Mouse (Mus musculus) lung, embryonic 14.5 days (tissue): ENCODE results near the gene Ccdc170. TPM values are rescaled to one million over a fixed set of nuclear protein-coding genes. Genes with fewer than 3 reads are reported as not detected.
"Not testable (repeated sequence)": the region's sequence is repeated elsewhere in the genome, so short reads cannot be mapped to it uniquely, and the experiment has no call there.

Experiments used
- ATAC-seq: fragments of 200-750 bp; cut with Nextera tagmentation; 2 replicates; pipeline ENCODE4 v1.8.0; 2017; ENCODE audit warnings: mild to moderate bottlenecking, moderate TSS enrichment, moderate library complexity; ENCODE audit not compliant: insufficient read depth
- DNase-seq: peaks from one replicate; pipeline ENCODE4 v3.0.0-alpha.2; 2015
- H3K27ac ChIP-seq: fragments of 300-500 bp; sonication (generic); 2 replicates; pipeline ENCODE4 v1.5.1; 2014; ENCODE audit warnings: low read depth, mild to moderate bottlenecking, moderate library complexity
- H3K27me3 ChIP-seq: fragments of 300-500 bp; sonication (generic); 2 replicates; pipeline ENCODE4 v1.6.1; 2014; ENCODE audit warnings: low read length, control low read depth; ENCODE audit not compliant: insufficient read depth
- H3K36me3 ChIP-seq: fragments of 300-500 bp; sonication (generic); 2 replicates; pipeline ENCODE4 v1.6.1; 2014; ENCODE audit warnings: control low read depth; ENCODE audit not compliant: insufficient read depth
- H3K4me1 ChIP-seq: fragments of 300-500 bp; sonication (generic); 2 replicates; pipeline ENCODE4 v1.6.1; 2014; ENCODE audit warnings: antibody characterized with exemption, control low read depth; ENCODE audit not compliant: insufficient read depth
- H3K4me2 ChIP-seq: fragments of 300-500 bp; sonication (generic); 2 replicates; pipeline ENCODE4 v1.6.1; 2014; ENCODE audit warnings: mild to moderate bottlenecking
- H3K4me3 ChIP-seq: fragments of 300-500 bp; sonication (generic); 2 replicates; pipeline ENCODE4 v1.5.1; 2014; ENCODE audit warnings: low read depth, low read length
- H3K9ac ChIP-seq: fragments of 300-500 bp; sonication (generic); 2 replicates; pipeline ENCODE4 v1.6.1; 2014
- H3K9me3 ChIP-seq: fragments of 300-500 bp; sonication (generic); 2 replicates; pipeline ENCODE4 v1.6.1; 2016; ENCODE audit warnings: low read depth, low read length, control low read depth
- CTCF ChIP-seq: IDR thresholded peaks from 2 replicates; pipeline ENCODE4 v1.5.1; 2016; ENCODE audit warnings: antibody characterized with exemption, low read depth
- WGBS: fragments of 180-500 bp; shearing (Covaris S2); extraction: QIAGEN DNeasy Blood & Tissue Kit; methylation state at CpG from one replicate; pipeline ENCODE4 v1.1.7; 2014; 5-methylcytosine and 5-hydroxymethylcytosine counted together
- polyA plus RNA-seq: library from polyadenylated mRNA; unstranded; fragments of >200 nt; fragmentation: Nextera tagmentation; extraction: Ambion mirVana; gene quantifications from 2 replicates; pipeline ENCODE4 v1.2.1, GENCODE M21; 2014

Gene Ccdc170
- polyA plus RNA-seq, 1 experiment from 2014 or later: 0.12 TPM

DNA sequence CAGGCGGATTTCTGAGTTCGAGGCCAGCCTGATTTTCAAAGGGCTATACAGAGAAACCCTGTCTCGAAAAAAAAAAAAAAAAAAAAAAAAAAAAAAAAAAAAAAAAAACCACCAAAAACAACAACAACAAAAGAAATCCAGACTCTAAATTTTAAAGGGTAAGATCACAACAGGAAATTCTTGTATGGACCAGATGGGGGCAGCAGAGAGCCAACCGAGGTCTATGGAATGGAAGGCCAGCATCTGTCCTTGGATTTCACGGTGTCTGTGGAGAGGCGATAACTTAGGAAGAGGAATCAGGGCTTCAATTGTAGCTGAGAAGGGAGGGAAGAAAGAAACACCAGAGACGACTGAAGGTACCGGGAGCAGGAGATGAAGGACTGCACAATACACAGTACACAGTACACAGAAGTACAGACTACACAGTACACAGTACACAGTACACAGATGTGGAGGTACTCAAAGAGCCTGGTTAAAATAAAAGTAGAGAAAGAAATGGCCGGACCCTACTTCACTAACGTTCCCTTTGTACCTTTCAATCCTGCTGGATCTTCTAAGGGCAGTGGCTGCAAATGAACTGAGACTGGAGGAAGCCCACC, 116.0 kb downstream of the Ccdc170 start:
- Histone ChIP-seq H3K27ac (no peak overlapping the region), H3K9me3 (no peaks in the 10 kb centered on the region), H3K4me3 (no peak overlapping the region), H3K4me2 (no peak overlapping the region), H3K36me3 (no peaks in the 10 kb centered on the region), H3K27me3 (no peaks in the 10 kb centered on the region), H3K4me1 (no peaks in the 10 kb centered on the region), H3K9ac (no peak overlapping the region)
- DNase-seq (peak; percentile 80), ATAC-seq (peak; percentile 49; the same call in 1 of the 2 replicates)
- peak; percentile 70 for TF ChIP-seq CTCF
- 60% methylated on average over 10 of the region's 10 CpGs for WGBS

DNA sequence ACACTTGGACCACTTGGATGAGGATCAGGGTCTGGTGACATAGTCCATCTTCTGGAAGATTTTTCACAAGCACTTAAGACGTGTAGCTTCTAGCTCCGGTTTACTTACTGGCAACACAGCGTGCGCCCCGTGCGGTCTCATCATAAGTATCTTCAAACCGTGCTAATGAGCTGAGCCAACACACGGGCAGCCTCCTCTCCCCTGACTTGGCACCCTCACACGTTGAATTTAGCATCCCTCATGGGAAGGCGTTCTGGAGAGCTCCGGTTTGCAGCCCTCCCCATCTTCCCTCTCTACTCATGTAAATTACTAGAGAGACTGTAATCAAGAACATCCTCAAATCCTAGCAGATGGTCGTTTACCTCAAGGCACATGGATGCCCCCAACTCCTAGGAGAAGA, 116.6 kb downstream of the Ccdc170 start:
- Histone ChIP-seq H3K4me1 (no peaks in the 10 kb centered on the region), H3K9ac (no peak overlapping the region), H3K36me3 (no peaks in the 10 kb centered on the region), H3K27me3 (no peaks in the 10 kb centered on the region), H3K4me2 (no peak overlapping the region), H3K27ac (no peak overlapping the region), H3K4me3 (no peak overlapping the region), H3K9me3 (no peaks in the 10 kb centered on the region)
- DNase-seq (no peak), ATAC-seq (no peak)
- 78% methylated on average over 12 of the region's 12 CpGs for WGBS
- TF ChIP-seq CTCF: no peak

GRCm38 (mm10) chr10:4599591-4599990, 117.3 kb downstream of the Ccdc170 start:
- H3K4me1 ChIP-seq: no peaks in the 10 kb centered on the region
- WGBS: 68% methylated on average over 4 of the region's 4 CpGs

DNA sequence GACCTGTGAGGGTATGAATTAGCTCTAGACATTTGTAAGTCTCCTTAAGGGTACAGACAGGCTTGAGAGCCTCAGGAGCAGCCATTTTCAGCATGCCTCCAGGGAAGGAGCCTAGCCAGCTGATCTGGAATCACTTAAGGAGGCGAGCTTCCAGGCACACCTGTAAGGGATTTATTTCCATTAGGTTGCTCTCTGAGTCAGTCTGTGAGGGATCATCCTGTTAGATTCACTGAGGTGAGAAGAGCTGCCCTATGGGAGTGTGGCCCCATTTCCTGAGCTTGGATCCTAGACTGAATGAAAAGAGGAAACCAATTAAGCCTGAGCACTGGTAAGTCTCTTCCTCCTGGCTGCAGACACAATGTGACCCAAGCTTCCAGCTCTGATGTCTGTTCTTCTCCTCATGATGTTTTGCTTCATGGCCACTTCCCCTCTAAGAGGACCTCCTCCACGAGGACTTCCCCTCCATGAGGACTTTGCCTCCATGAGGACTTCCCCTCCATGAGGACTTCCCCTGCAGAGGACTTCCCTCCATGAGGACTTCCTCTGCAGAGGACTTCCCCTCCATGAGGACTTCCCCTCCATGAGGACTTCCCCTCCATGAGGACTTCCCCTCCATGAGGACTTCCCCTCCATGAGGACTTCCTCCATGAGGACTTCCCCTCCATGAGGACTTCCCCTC, 118.6 kb downstream of the Ccdc170 start:
- no peak overlapping the region for H3K27ac ChIP-seq
- H3K4me3 ChIP-seq: no peak overlapping the region
- H3K9ac ChIP-seq: no peak overlapping the region
- 61% methylated on average over 2 of the region's 2 CpGs for WGBS
- TF ChIP-seq CTCF: no peak
- DNase-seq (no peak), ATAC-seq (no peak)
- no peaks in the 10 kb centered on the region for H3K36me3 ChIP-seq
- H3K4me1 ChIP-seq: no peaks in the 10 kb centered on the region
- no peaks in the 10 kb centered on the region for H3K27me3 ChIP-seq
- no peaks in the 10 kb centered on the region for H3K9me3 ChIP-seq
- no peak overlapping the region for H3K4me2 ChIP-seq

More at GRCm38 (mm10) chr10:4599591-4599990, 117.3 kb downstream of the Ccdc170 start:
- TF ChIP-seq CTCF: no peak
- Histone ChIP-seq H3K9me3 (no peaks in the 10 kb centered on the region), H3K27me3 (no peaks in the 10 kb centered on the region), H3K4me2 (no peak overlapping the region), H3K36me3 (no peaks in the 10 kb centered on the region), H3K4me3 (no peak overlapping the region), H3K27ac (no peak overlapping the region), H3K9ac (no peak overlapping the region)
- DNase-seq (no peak), ATAC-seq (no peak)

- ATAC-seq, H3K27ac ChIP-seq, H3K36me3 ChIP-seq, H3K27me3 ChIP-seq, H3K9me3 ChIP-seq, H3K4me3 ChIP-seq, H3K9ac ChIP-seq, H3K4me1 ChIP-seq, DNase-seq, H3K4me2 ChIP-seq: not testable (repeated sequence)
These were observed 119.3 kb downstream of the Ccdc170 start for GRCm38 (mm10) chr10:4601612-4602011.

DNA sequence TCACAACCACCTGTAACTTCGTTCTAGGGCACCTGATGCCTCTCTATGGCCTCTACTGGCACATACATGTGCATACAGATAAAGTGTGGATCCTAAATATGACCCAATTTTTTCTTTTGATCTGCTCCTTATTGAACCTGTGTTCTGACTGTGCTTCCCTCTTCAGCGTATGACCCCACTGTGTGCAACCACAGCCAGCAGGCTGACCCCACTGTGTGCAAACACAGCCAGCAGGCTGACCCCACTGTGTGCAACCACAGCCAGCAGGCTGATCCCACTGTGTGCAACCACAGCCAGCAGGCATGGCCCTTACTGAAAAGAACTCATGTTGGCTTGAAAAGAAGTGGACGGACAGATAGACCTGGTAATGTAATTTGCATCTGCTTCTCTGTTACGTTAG, 120.2 kb downstream of the Ccdc170 start:
- no peak for ATAC-seq
- no peaks in the 10 kb centered on the region for H3K27me3 ChIP-seq
- no peak overlapping the region for H3K4me3 ChIP-seq
- no peak overlapping the region for H3K9ac ChIP-seq
- H3K36me3 ChIP-seq: no peaks in the 10 kb centered on the region
- H3K27ac ChIP-seq: no peak overlapping the region
- 71% methylated on average over 4 of the region's 4 CpGs for WGBS
- no peak for TF ChIP-seq CTCF
- no peak for DNase-seq
- no peak overlapping the region for H3K4me2 ChIP-seq
- no peaks in the 10 kb centered on the region for H3K9me3 ChIP-seq
- H3K4me1 ChIP-seq: no peaks in the 10 kb centered on the region

DNA sequence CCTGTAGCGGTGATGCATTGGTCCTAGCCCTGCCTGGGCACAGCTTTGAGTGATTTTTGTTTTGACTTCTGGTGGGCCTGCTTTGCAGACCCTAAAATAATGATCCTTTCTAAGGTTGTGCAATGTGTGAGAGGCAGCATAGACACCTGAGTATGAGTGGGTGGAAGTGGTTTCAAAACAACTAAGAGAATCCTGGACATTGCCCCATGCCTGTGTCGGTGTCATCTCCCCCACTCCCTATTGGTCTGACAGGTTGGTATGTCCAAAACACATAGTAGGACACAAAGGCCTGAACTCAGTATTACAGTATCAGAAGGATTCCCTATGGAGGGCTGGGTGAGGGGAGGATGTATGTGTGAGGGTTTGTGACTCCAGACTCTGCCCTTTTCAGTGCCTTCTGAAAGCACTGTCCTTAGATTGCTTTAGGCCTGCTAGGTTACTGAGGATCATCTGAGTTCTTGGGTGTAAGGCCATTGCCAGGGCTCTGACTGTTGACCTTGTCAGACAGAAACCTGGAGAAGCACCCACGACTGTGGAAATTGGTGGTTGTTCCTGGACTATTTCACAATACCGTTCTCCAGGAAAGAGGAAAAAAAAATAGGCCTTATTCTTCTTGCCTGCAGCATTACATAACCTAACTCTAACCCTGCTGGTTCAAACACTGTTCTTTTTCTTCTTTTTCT, 122.4 kb downstream of the Ccdc170 start:
- TF ChIP-seq CTCF: no peak
- Histone ChIP-seq H3K27me3 (no peaks in the 10 kb centered on the region), H3K36me3 (no peaks in the 10 kb centered on the region), H3K9me3 (no peaks in the 10 kb centered on the region), H3K9ac (no peak overlapping the region), H3K27ac (no peak overlapping the region), H3K4me3 (no peak overlapping the region), H3K4me1 (no peaks in the 10 kb centered on the region), H3K4me2 (no peak overlapping the region)
- ATAC-seq (no peak), DNase-seq (no peak)
- WGBS: 72% methylated on average over 4 of the region's 4 CpGs
